Mouse (Mus musculus) 3T3-L1 (cell line): ENCODE measurements around the gene Tcl1b2.
"Not testable (repeated sequence)": the region's sequence is repeated elsewhere in the genome, so short reads cannot be mapped to it uniquely, and the experiment has no call there.

Experiments
- DNase-seq: peaks from one replicate; pipeline ENCODE4 v3.0.0-alpha.2; 2015; ENCODE audit warnings: low read depth, low spot score

The Tcl1b2 gene

GRCm38 (mm10) chr12:105173366-105173765, 27.6 kb downstream of the Tcl1b2 start:
- DNase-seq = no peak

- peak; percentile 7 for DNase-seq
Observed at GRCm38 (mm10) chr12:105174318-105174717, 28.5 kb downstream of the Tcl1b2 start.

- DNase-seq = not testable (repeated sequence)
Observed at GRCm38 (mm10) chr12:105176044-105176443, 30.2 kb downstream of the Tcl1b2 start, which contains the start of gene Tcl1b5. Tcl1b5 (plus strand) TSS chr12:105176344.

DNA sequence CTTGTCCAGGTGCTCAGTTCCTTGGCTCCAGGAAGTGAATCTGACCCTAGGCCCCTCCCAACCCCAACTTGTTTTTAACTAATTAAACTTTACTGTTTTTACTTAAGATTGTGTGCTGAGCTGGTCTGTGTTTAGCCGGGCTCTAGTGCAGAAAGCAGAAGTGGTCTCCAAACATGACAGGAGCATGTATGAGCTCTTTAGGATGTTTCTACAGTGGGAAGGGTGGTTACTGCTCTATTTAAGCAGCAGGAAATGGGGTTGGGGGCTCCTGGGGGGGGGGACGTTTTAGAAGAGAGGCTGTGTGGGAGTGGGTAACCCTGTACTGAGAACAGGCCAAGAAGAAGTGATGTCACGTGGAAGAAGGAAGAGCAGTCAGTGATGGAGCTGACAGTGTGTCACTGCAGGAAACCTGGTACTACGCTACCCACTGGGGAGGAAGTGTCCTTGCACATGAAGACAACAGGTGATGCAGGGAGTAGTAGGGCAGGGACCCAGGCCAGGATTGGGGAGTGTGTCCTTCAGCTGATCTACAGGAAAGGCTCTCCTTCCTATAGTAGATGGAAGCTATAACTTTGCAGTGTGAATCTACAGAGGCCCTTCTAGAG, 35.3 kb downstream of the Tcl1b2 start:
- not testable (repeated sequence) for DNase-seq

- DNase-seq = not testable (repeated sequence)
Observed at GRCm38 (mm10) chr12:105188980-105189379, 43.2 kb downstream of the Tcl1b2 start.

DNA sequence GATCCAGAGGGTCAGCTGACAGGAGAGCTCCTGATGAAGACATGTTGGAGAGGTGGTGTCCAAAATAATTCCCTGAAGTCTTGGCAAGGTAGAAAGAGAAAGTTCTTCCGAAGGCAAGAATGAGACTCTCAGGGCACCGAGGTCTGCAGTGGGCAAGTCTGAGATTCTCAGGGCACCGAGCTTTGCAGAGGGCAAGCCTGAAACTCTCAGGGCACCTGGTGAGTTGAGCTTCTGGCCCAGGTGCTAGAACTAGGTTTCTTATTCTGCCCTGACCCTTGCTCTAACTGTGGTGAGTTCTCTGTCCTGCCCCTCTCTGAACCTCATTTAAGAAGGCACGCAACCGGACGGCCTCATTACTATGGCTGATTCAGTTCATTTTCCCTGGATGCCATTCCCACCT, 44.9 kb downstream of the Tcl1b2 start, which contains the start of gene Tcl1b3:
Gene Tcl1b3 (plus strand): TSS at position 301 of the 400 bp plus-strand sequence.
- DNase-seq = not testable (repeated sequence)

DNA sequence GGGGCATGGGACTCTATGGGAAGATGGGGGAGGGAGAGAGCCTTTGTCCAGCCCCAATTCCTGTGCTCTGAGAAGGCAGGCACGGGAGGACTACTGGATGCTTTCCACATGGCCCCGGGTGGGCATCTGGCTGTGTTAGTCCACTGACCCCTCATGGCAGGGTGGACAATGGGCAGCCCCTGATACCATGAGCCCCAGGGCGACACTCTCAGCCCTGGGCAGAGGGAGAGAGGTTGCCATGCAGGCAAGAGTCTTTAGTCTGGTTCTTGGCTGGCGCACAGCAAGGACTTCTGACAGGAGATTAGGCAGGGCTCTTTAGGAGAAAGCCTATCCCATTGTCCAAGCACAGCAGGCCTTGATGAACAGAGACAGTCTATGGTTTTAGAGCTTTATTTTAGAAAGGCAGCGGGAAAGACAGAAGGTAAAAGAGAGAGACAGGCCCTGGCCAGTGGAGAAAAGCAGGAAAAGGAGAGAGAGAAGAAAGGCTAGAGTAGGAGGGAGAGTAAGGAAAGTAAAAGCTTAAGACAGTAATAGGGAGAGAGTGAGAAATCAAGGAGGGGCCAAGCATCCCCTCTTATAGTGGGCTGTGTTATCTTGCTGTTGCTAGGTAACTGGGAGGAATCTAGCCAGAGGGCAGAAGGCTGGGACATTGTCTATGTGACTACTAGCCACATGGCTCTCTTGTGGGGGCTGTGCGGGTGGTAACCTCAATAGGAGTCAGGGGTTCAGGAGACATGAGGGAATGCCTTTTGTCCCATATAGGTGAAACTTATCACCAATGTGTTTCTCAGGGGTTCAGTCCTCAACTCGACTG, 54.1 kb downstream of the Tcl1b2 start:
- DNase-seq = not testable (repeated sequence)

- DNase-seq = not testable (repeated sequence)
Observed at GRCm38 (mm10) chr12:105201657-105202056, 55.8 kb downstream of the Tcl1b2 start, which contains the start of gene Tcl1b4. Tcl1b4 (plus strand) TSS chr12:105201957.
